Mouse (Mus musculus) lung, embryonic 14.5 days (tissue): ENCODE data around the gene Zbed3. TPM values are rescaled to one million over a fixed set of nuclear protein-coding genes. Genes with fewer than 3 reads are reported as not detected.
"Not testable (repeated sequence)": the region's sequence is repeated elsewhere in the genome, so short reads cannot be mapped to it uniquely, and the experiment has no call there.

Experiments
- ATAC-seq: fragments of 200-750 bp; cut with Nextera tagmentation; 2 replicates; pipeline ENCODE4 v1.8.0; 2017; ENCODE audit warnings: mild to moderate bottlenecking, moderate TSS enrichment, moderate library complexity; ENCODE audit not compliant: insufficient read depth
- DNase-seq: peaks from one replicate; pipeline ENCODE4 v3.0.0-alpha.2; 2015
- H3K27ac ChIP-seq: fragments of 300-500 bp; sonication (generic); 2 replicates; pipeline ENCODE4 v1.5.1; 2014; ENCODE audit warnings: low read depth, mild to moderate bottlenecking, moderate library complexity
- H3K27me3 ChIP-seq: fragments of 300-500 bp; sonication (generic); 2 replicates; pipeline ENCODE4 v1.6.1; 2014; ENCODE audit warnings: low read length, control low read depth; ENCODE audit not compliant: insufficient read depth
- H3K36me3 ChIP-seq: fragments of 300-500 bp; sonication (generic); 2 replicates; pipeline ENCODE4 v1.6.1; 2014; ENCODE audit warnings: control low read depth; ENCODE audit not compliant: insufficient read depth
- H3K4me1 ChIP-seq: fragments of 300-500 bp; sonication (generic); 2 replicates; pipeline ENCODE4 v1.6.1; 2014; ENCODE audit warnings: antibody characterized with exemption, control low read depth; ENCODE audit not compliant: insufficient read depth
- H3K4me2 ChIP-seq: fragments of 300-500 bp; sonication (generic); 2 replicates; pipeline ENCODE4 v1.6.1; 2014; ENCODE audit warnings: mild to moderate bottlenecking
- H3K4me3 ChIP-seq: fragments of 300-500 bp; sonication (generic); 2 replicates; pipeline ENCODE4 v1.5.1; 2014; ENCODE audit warnings: low read depth, low read length
- H3K9ac ChIP-seq: fragments of 300-500 bp; sonication (generic); 2 replicates; pipeline ENCODE4 v1.6.1; 2014
- H3K9me3 ChIP-seq: fragments of 300-500 bp; sonication (generic); 2 replicates; pipeline ENCODE4 v1.6.1; 2016; ENCODE audit warnings: low read depth, low read length, control low read depth
- CTCF ChIP-seq: IDR thresholded peaks from 2 replicates; pipeline ENCODE4 v1.5.1; 2016; ENCODE audit warnings: antibody characterized with exemption, low read depth
- WGBS: fragments of 180-500 bp; shearing (Covaris S2); extraction: QIAGEN DNeasy Blood & Tissue Kit; methylation state at CpG from one replicate; pipeline ENCODE4 v1.1.7; 2014; 5-methylcytosine and 5-hydroxymethylcytosine counted together
- polyA plus RNA-seq: library from polyadenylated mRNA; unstranded; fragments of >200 nt; fragmentation: Nextera tagmentation; extraction: Ambion mirVana; gene quantifications from 2 replicates; pipeline ENCODE4 v1.2.1, GENCODE M21; 2014

Gene Zbed3
- polyA plus RNA-seq, 1 experiment from 2014 or later, result 74.9 TPM

- Histone ChIP-seq H3K27ac (no peak overlapping the region), H3K4me3 (no peak overlapping the region), H3K36me3 (peaks cover 72% of the 10 kb centered on the region), H3K9ac (no peak overlapping the region), H3K4me1 (no peaks in the 10 kb centered on the region), H3K27me3 (no peaks in the 10 kb centered on the region), H3K9me3 (no peaks in the 10 kb centered on the region), H3K4me2 (no peak overlapping the region)
- DNase-seq, result no peak
- no peak for TF ChIP-seq CTCF
- ATAC-seq, result no peak
- 85% methylated on average over 4 of the region's 4 CpGs for WGBS
Observed at GRCm38 (mm10) chr13:95363440-95363839, 40.0 kb downstream of the Zbed3 start.

GRCm38 (mm10) chr13:95366356-95366755 is 42.9 kb downstream of the Zbed3 start:
- no peaks in the 10 kb centered on the region for H3K27me3 ChIP-seq
- no peak for DNase-seq
- H3K9me3 ChIP-seq, result no peaks in the 10 kb centered on the region
- no peak overlapping the region for H3K9ac ChIP-seq
- H3K4me2 ChIP-seq, result no peak overlapping the region
- H3K4me1 ChIP-seq, result no peaks in the 10 kb centered on the region
- no peak overlapping the region for H3K27ac ChIP-seq
- no peak for TF ChIP-seq CTCF
- peaks cover 76% of the 10 kb centered on the region for H3K36me3 ChIP-seq
- no peak for ATAC-seq
- 81% methylated on average over 8 of the region's 8 CpGs for WGBS
- no peak overlapping the region for H3K4me3 ChIP-seq

- DNase-seq, result peak; percentile 97
- Histone ChIP-seq H3K4me2 (peak within 1 kb of the TSS; percentile 83), H3K4me3 (peak within 1 kb of the TSS; percentile 96), H3K4me1 (peaks cover 5% of the 10 kb centered on the region; the same call in 1 of the 2 replicates), H3K36me3 (peaks cover 12% of the 10 kb centered on the region), H3K9me3 (no peaks in the 10 kb centered on the region), H3K9ac (peak within 1 kb of the TSS; percentile 91), H3K27ac (peak within 1 kb of the TSS; percentile 75), H3K27me3 (no peaks in the 10 kb centered on the region)
- TF ChIP-seq CTCF, result no peak
- peak; percentile 98 for ATAC-seq
- under 1% methylated on average over 86 of the region's 86 CpGs for WGBS
Observed at GRCm38 (mm10) chr13:95374701-95375553, 51.5 kb downstream of the Zbed3 start, which contains the start of gene Aggf1. Gene Aggf1 (minus strand): TSS chr13:95375352.

- peaks cover 5% of the 10 kb centered on the region; the same call in 1 of the 2 replicates for H3K4me1 ChIP-seq
- no peaks in the 10 kb centered on the region for H3K9me3 ChIP-seq
- DNase-seq (no peak), ATAC-seq (peak; percentile 35; the same call in 1 of the 2 replicates)
- peaks cover 6% of the 10 kb centered on the region for H3K36me3 ChIP-seq
- peak overlapping the region; percentile 54; the same call in 1 of the 2 replicates for H3K27ac ChIP-seq
- peak overlapping the region; percentile 91 for H3K9ac ChIP-seq
- 24% methylated on average over 6 of the region's 6 CpGs for WGBS
- H3K27me3 ChIP-seq, result no peaks in the 10 kb centered on the region
- peak overlapping the region; percentile 83 for H3K4me2 ChIP-seq
- H3K4me3 ChIP-seq, result peak overlapping the region; percentile 96
- no peak for TF ChIP-seq CTCF
Observed at GRCm38 (mm10) chr13:95375554-95375914, 52.1 kb downstream of the Zbed3 start.

- H3K27ac ChIP-seq, H3K4me1 ChIP-seq, ATAC-seq, H3K4me3 ChIP-seq, H3K9me3 ChIP-seq, DNase-seq, H3K27me3 ChIP-seq, H3K9ac ChIP-seq, H3K36me3 ChIP-seq, H3K4me2 ChIP-seq: not testable (repeated sequence)
- WGBS, result 95% methylated on average over 11 of the region's 11 CpGs
Observed at GRCm38 (mm10) chr13:95376689-95377289, 53.4 kb downstream of the Zbed3 start.

GRCm38 (mm10) chr13:95378696-95379095 is 55.3 kb downstream of the Zbed3 start:
- 72% methylated on average over 3 of the region's 3 CpGs for WGBS
- ATAC-seq (no peak), DNase-seq (no peak)
- Histone ChIP-seq H3K27ac (no peak overlapping the region), H3K9me3 (no peaks in the 10 kb centered on the region), H3K4me3 (no peak overlapping the region), H3K4me2 (no peak overlapping the region), H3K9ac (no peak overlapping the region), H3K27me3 (no peaks in the 10 kb centered on the region), H3K4me1 (peaks cover 5% of the 10 kb centered on the region; the same call in 1 of the 2 replicates), H3K36me3 (no peaks in the 10 kb centered on the region)
- TF ChIP-seq CTCF, result no peak

GRCm38 (mm10) chr13:95382418-95382817 is 59.0 kb downstream of the Zbed3 start:
- no peak for TF ChIP-seq CTCF
- H3K4me1 ChIP-seq, result no peaks in the 10 kb centered on the region
- no peak overlapping the region for H3K4me2 ChIP-seq
- no peaks in the 10 kb centered on the region for H3K36me3 ChIP-seq
- no peaks in the 10 kb centered on the region for H3K9me3 ChIP-seq
- DNase-seq, result no peak
- no peak for ATAC-seq
- H3K9ac ChIP-seq, result no peak overlapping the region
- no peak overlapping the region for H3K27ac ChIP-seq
- no peaks in the 10 kb centered on the region for H3K27me3 ChIP-seq
- H3K4me3 ChIP-seq, result no peak overlapping the region
- WGBS, result 48% methylated on average over 5 of the region's 5 CpGs

Other genes with a start within 250 kb of the Zbed3 start
- 3.4 and 4.3 TPM in 2 replicates for gene Pde8b, start 73.3 kb upstream of the Zbed3 start, polyA plus RNA-seq
- 32.2 and 35.7 TPM in 2 replicates for gene Aggf1, start 51.7 kb downstream of the Zbed3 start, polyA plus RNA-seq
- gene Crhbp, start 121.3 kb downstream of the Zbed3 start, polyA plus RNA-seq, result 0.11 TPM in 1 of 2 replicates, not detected in the other
- gene S100z, start 155.1 kb downstream of the Zbed3 start, polyA plus RNA-seq, result 0.74 TPM in 1 of 2 replicates, not detected in the other
- 4.1 and 4.5 TPM in 2 replicates for gene F2rl1, start 201.6 kb downstream of the Zbed3 start, polyA plus RNA-seq